Mouse (Mus musculus) limb, embryonic 14.5 days (tissue): ENCODE measurements around the gene Cd81. TPM values are rescaled to one million over a fixed set of nuclear protein-coding genes. Genes with fewer than 3 reads are reported as not detected.

Experiments used
- ATAC-seq: fragments of 200-750 bp; cut with Nextera tagmentation; 2 replicates; pipeline ENCODE4 v1.8.0; 2017; ENCODE audit warnings: low read depth, moderate number of reproducible peaks, moderate TSS enrichment; ENCODE audit not compliant: low FRiP score
- DNase-seq: peaks from one replicate; pipeline ENCODE4 v3.0.0-alpha.2; 2015; ENCODE audit warnings: low spot score
- H3K27ac ChIP-seq: fragments of 300-500 bp; sonication (generic); replicated peaks from 2 replicates; pipeline ENCODE4 v1.5.1; 2014; ENCODE audit warnings: low read depth, mild to moderate bottlenecking, low read length, moderate library complexity, mixed read lengths
- H3K27me3 ChIP-seq: fragments of 300-500 bp; sonication (generic); 2 replicates; pipeline ENCODE4 v1.6.1; 2014; ENCODE audit warnings: low read length, mixed read lengths; ENCODE audit not compliant: control insufficient read depth, insufficient read depth
- H3K36me3 ChIP-seq: fragments of 300-500 bp; sonication (generic); 2 replicates; pipeline ENCODE4 v1.6.1; 2014; ENCODE audit warnings: mild to moderate bottlenecking, low read length, moderate library complexity, mixed read lengths; ENCODE audit not compliant: control insufficient read depth, insufficient read depth
- H3K4me1 ChIP-seq: fragments of 300-500 bp; sonication (generic); 2 replicates; pipeline ENCODE4 v1.6.1; 2014; ENCODE audit warnings: antibody characterized with exemption, low read length, mixed read lengths; ENCODE audit not compliant: control insufficient read depth, insufficient read depth
- H3K4me2 ChIP-seq: fragments of 300-500 bp; sonication (generic); replicated peaks from 2 replicates; pipeline ENCODE4 v1.6.1; 2014; ENCODE audit warnings: low read depth, mild to moderate bottlenecking, low read length, moderate library complexity; ENCODE audit not compliant: severe bottlenecking
- H3K4me3 ChIP-seq: fragments of 300-500 bp; sonication (generic); replicated peaks from 2 replicates; pipeline ENCODE4 v1.5.1; 2014; ENCODE audit warnings: low read length
- H3K9ac ChIP-seq: fragments of 300-500 bp; sonication (generic); 2 replicates; pipeline ENCODE4 v1.6.1; 2014; ENCODE audit warnings: mild to moderate bottlenecking, low read depth, low read length, moderate library complexity; ENCODE audit not compliant: severe bottlenecking
- H3K9me3 ChIP-seq: fragments of 300-500 bp; sonication (generic); 2 replicates; pipeline ENCODE4 v1.6.1; 2016; ENCODE audit warnings: low read length; ENCODE audit not compliant: control insufficient read depth
- POLR2A ChIP-seq: fragments of 200-500 bp; IDR thresholded peaks from 2 replicates; pipeline ENCODE4 v1.8.0; 2012; ENCODE audit warnings: inconsistent platforms, mild to moderate bottlenecking, moderate library complexity, borderline replicate concordance; ENCODE audit not compliant: insufficient read depth, insufficient read length; ENCODE audit errors: extremely low read depth
- whole genome bisulfite sequencing: fragments of 180-500 bp; shearing (Covaris S2); extraction: QIAGEN DNeasy Blood & Tissue Kit; methylation state at CpG from one replicate; pipeline ENCODE4 v1.1.7; 2014; 5-methylcytosine and 5-hydroxymethylcytosine counted together
- polyA plus RNA-seq, 2 experiments: library from polyadenylated mRNA; depleted of rRNA in 1 of 2; stranded (reverse) in 1 of 2; unstranded in 1 of 2; fragments of >200 nt; fragmentation: Nextera tagmentation in 1 of 2; extraction: Ambion mirVana in 1 of 2; gene quantifications; 2 replicates each; pipeline versions ENCODE4 v1.2.1 to v1.2.3; 2012 to 2014

Gene Cd81
- polyA plus RNA-seq, 2 experiments: 456 to 658 TPM

GRCm38 (mm10) chr7:143109696-143110095 is 57.2 kb downstream of the Cd81 start:
- peaks cover 41% of the 10 kb centered on the region for H3K27me3 ChIP-seq
- no peak overlapping the region for H3K4me2 ChIP-seq
- H3K4me1 ChIP-seq: peaks cover 2% of the 10 kb centered on the region; the same call in 1 of the 2 replicates
- H3K36me3 ChIP-seq: no peaks in the 10 kb centered on the region
- ATAC-seq: no peak
- TF ChIP-seq POLR2A: no peak
- no peak overlapping the region for H3K27ac ChIP-seq
- no peak for DNase-seq
- H3K9me3 ChIP-seq: 0 out of 2 replicates have a peak, but pooled peaks cover 1% of the 10 kb centered on the region
- 79% methylated on average over 3 of the region's 3 CpGs for WGBS
- no peak overlapping the region for H3K4me3 ChIP-seq
- H3K9ac ChIP-seq: peak overlapping the region; percentile 3; the same call in 1 of the 2 replicates

GRCm38 (mm10) chr7:143110803-143111202 is 58.3 kb downstream of the Cd81 start:
- WGBS: 71% methylated on average over 1 of the region's 1 CpGs

GRCm38 (mm10) chr7:143111719-143112118 is 59.2 kb downstream of the Cd81 start:
- Histone ChIP-seq H3K9me3 (0 out of 2 replicates have a peak, but pooled peaks cover 7% of the 10 kb centered on the region), H3K36me3 (no peaks in the 10 kb centered on the region), H3K4me2 (no peak overlapping the region), H3K4me3 (no peak overlapping the region), H3K9ac (no peak overlapping the region), H3K4me1 (peaks cover 2% of the 10 kb centered on the region; the same call in 1 of the 2 replicates), H3K27ac (no peak overlapping the region), H3K27me3 (peaks cover 25% of the 10 kb centered on the region)
- no peak for ATAC-seq
- DNase-seq: no peak
- 72% methylated on average over 4 of the region's 4 CpGs for WGBS
- TF ChIP-seq POLR2A: no peak

More at GRCm38 (mm10) chr7:143110803-143111202, 58.3 kb downstream of the Cd81 start:
- DNase-seq (no peak), ATAC-seq (no peak)
- peaks cover 2% of the 10 kb centered on the region; the same call in 1 of the 2 replicates for H3K4me1 ChIP-seq
- H3K27me3 ChIP-seq: peaks cover 34% of the 10 kb centered on the region
- no peaks in the 10 kb centered on the region for H3K36me3 ChIP-seq
- H3K9me3 ChIP-seq: 0 out of 2 replicates have a peak, but pooled peaks cover 7% of the 10 kb centered on the region
- no peak overlapping the region for H3K4me3 ChIP-seq
- H3K4me2 ChIP-seq: no peak overlapping the region
- H3K27ac ChIP-seq: no peak overlapping the region
- no peak for TF ChIP-seq POLR2A
- no peak overlapping the region for H3K9ac ChIP-seq

- ATAC-seq: no peak
- Histone ChIP-seq H3K27me3 (peaks cover 18% of the 10 kb centered on the region), H3K9me3 (0 out of 2 replicates have a peak, but pooled peaks cover 7% of the 10 kb centered on the region), H3K27ac (no peak overlapping the region), H3K4me2 (no peak overlapping the region), H3K36me3 (no peaks in the 10 kb centered on the region), H3K4me3 (no peak overlapping the region), H3K9ac (no peak overlapping the region), H3K4me1 (peaks cover under 1% of the 10 kb centered on the region; the same call in 1 of the 2 replicates)
- DNase-seq: no peak
- TF ChIP-seq POLR2A: no peak
- 13% methylated on average over 1 of the region's 1 CpGs for WGBS
Observed at GRCm38 (mm10) chr7:143112395-143112794, 59.9 kb downstream of the Cd81 start.

- Histone ChIP-seq H3K27me3 (no peaks in the 10 kb centered on the region), H3K36me3 (no peaks in the 10 kb centered on the region), H3K27ac (no peak overlapping the region), H3K4me2 (no peak overlapping the region), H3K4me1 (peaks cover 3% of the 10 kb centered on the region), H3K9me3 (0 out of 2 replicates have a peak, but pooled peaks cover 7% of the 10 kb centered on the region), H3K9ac (no peak overlapping the region), H3K4me3 (no peak overlapping the region)
- DNase-seq: no peak
- no peak for ATAC-seq
- no peak for TF ChIP-seq POLR2A
Observed at GRCm38 (mm10) chr7:143114773-143115172, 62.2 kb downstream of the Cd81 start.
